Mouse (Mus musculus) thymus, adult 2 months (tissue): ENCODE data around the gene Fhad1. TPM values are rescaled to one million over a fixed set of nuclear protein-coding genes. Genes with fewer than 3 reads are reported as not detected.

ENCODE experiments used
- DNase-seq: peaks from one replicate; pipeline ENCODE4 v3.0.0; 2021
- H3K27ac ChIP-seq: fragments of 200-500 bp; 2 replicates; pipeline ENCODE4 v1.5.1; 2012; ENCODE audit warnings: low read length, control low read depth; ENCODE audit not compliant: control insufficient read depth, insufficient read depth
- H3K27me3 ChIP-seq: fragments of 200-500 bp; 2 replicates; pipeline ENCODE4 v1.6.1; 2012; ENCODE audit warnings: mild to moderate bottlenecking, low read length, moderate library complexity, mixed read lengths; ENCODE audit not compliant: control insufficient read depth, insufficient read depth
- H3K36me3 ChIP-seq: fragments of 200-500 bp; 2 replicates; pipeline ENCODE4 v1.6.1; 2012; ENCODE audit warnings: mild to moderate bottlenecking, low read length, moderate library complexity; ENCODE audit not compliant: control insufficient read depth, insufficient read depth
- H3K4me1 ChIP-seq: fragments of 200-500 bp; replicated peaks from 2 replicates; pipeline ENCODE4 v1.6.1; 2012; ENCODE audit warnings: low read length; ENCODE audit not compliant: control insufficient read depth, insufficient read depth
- H3K4me3 ChIP-seq: fragments of 200-500 bp; 2 replicates; pipeline ENCODE4 v1.5.1; 2012; ENCODE audit warnings: mild to moderate bottlenecking, low read length, control low read depth, moderate library complexity; ENCODE audit not compliant: control insufficient read depth, insufficient read depth
- CTCF ChIP-seq: fragments of 200-500 bp; IDR thresholded peaks from 2 replicates; pipeline ENCODE4 v1.5.1; 2012; ENCODE audit warnings: mild to moderate bottlenecking, control low read depth, low read length, moderate library complexity, borderline replicate concordance; ENCODE audit not compliant: control insufficient read depth, poor library complexity, insufficient read depth; ENCODE audit errors: extremely low read depth
- POLR2A ChIP-seq: fragments of 200-500 bp; IDR thresholded peaks from 2 replicates; pipeline ENCODE4 v1.6.1; 2012; ENCODE audit warnings: mild to moderate bottlenecking, low read length, control low read depth, moderate library complexity; ENCODE audit not compliant: control insufficient read depth, poor library complexity, insufficient read depth; ENCODE audit errors: extremely low read depth
- WGBS: fragments of 180-500 bp; shearing (Covaris S2); methylation state at CpG from one replicate; pipeline ENCODE4 v1.1.7; 2018; 5-methylcytosine and 5-hydroxymethylcytosine counted together
- polyA plus RNA-seq: library from polyadenylated mRNA; depleted of rRNA; stranded (reverse); fragments of >200 nt; gene quantifications from 2 replicates; pipeline ENCODE4 v1.2.3, GENCODE M21; 2012

Gene Fhad1
- polyA plus RNA-seq, 1 experiment, result 1.1 TPM

DNA sequence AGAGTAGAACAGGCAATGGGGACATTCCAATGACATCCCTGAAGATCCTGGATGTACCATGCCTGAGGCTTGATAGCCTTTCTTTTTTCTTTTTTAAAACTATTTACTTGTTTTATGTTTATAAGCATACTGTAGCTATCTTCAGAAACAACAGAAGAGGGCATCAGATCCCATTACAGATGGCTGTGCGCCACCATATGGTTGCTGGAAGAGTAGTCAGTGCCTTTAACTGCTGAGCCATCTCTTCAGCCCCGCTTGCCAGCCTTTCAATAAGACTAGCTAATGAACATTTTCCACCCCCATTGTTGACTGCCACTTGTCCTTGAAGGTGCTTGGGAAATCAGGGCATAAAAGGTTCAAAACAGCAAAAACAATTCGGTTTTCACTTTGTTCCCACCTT lies 31.2 kb downstream of the Fhad1 start:
- TF ChIP-seq POLR2A, result no peak
- no peak for TF ChIP-seq CTCF
- H3K4me3 ChIP-seq, result no peak overlapping the region
- no peaks in the 10 kb centered on the region for H3K27me3 ChIP-seq
- 63% methylated on average over 3 of the region's 3 CpGs for WGBS
- no peak for DNase-seq
- H3K36me3 ChIP-seq, result no peaks in the 10 kb centered on the region
- H3K27ac ChIP-seq, result no peak overlapping the region
- no peaks in the 10 kb centered on the region for H3K4me1 ChIP-seq

GRCm38 (mm10) chr4:141981475-141981874 lies 33.4 kb downstream of the Fhad1 start:
- TF ChIP-seq POLR2A (no peak), CTCF (no peak)
- 92% methylated on average over 3 of the region's 3 CpGs for WGBS

GRCm38 (mm10) chr4:141978582-141978981 lies 36.3 kb downstream of the Fhad1 start:
- no peaks in the 10 kb centered on the region for H3K36me3 ChIP-seq
- H3K27ac ChIP-seq, result no peak overlapping the region
- H3K4me1 ChIP-seq, result no peaks in the 10 kb centered on the region
- no peak for TF ChIP-seq POLR2A
- TF ChIP-seq CTCF, result no peak
- WGBS, result 83% methylated on average over 11 of the region's 11 CpGs
- H3K4me3 ChIP-seq, result no peak overlapping the region
- no peaks in the 10 kb centered on the region for H3K27me3 ChIP-seq
- DNase-seq, result no peak

More at GRCm38 (mm10) chr4:141981475-141981874, 33.4 kb downstream of the Fhad1 start:
- Histone ChIP-seq H3K4me3 (no peak overlapping the region), H3K36me3 (no peaks in the 10 kb centered on the region), H3K27me3 (no peaks in the 10 kb centered on the region), H3K27ac (no peak overlapping the region), H3K4me1 (no peaks in the 10 kb centered on the region)
- no peak for DNase-seq

DNA sequence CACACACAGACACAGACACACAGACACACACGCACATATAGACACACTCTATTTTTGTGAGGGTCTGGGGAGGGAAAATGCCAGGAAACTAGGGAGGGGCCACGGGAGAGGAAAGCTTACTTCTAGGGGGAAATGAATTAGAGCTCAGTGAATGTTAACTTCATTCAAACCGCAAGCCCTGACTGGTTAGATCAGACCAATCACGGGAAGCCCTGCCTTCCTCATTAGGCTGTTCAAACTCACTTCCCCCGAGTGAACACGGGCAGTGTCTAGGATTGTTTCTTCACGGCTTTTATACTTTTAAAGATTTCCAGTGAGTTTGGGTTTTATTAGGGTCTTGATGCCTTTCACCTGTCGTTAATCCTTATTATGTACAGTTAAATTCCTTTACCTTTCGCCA lies 37.5 kb downstream of the Fhad1 start:
- H3K27me3 ChIP-seq, result no peaks in the 10 kb centered on the region
- WGBS, result 15% methylated on average over 9 of the region's 9 CpGs
- DNase-seq, result no peak
- TF ChIP-seq POLR2A, result no peak
- no peak for TF ChIP-seq CTCF
- H3K36me3 ChIP-seq, result no peaks in the 10 kb centered on the region
- no peak overlapping the region for H3K4me3 ChIP-seq
- H3K4me1 ChIP-seq, result no peaks in the 10 kb centered on the region
- no peak overlapping the region for H3K27ac ChIP-seq

- Histone ChIP-seq H3K4me1 (no peaks in the 10 kb centered on the region), H3K36me3 (no peaks in the 10 kb centered on the region), H3K4me3 (no peak overlapping the region), H3K27ac (no peak overlapping the region), H3K27me3 (no peaks in the 10 kb centered on the region)
- WGBS, result 45% methylated on average over 4 of the region's 4 CpGs
- TF ChIP-seq POLR2A (no peak), CTCF (peak; percentile 56; the same call in 1 of the 2 replicates)
- DNase-seq, result peak; percentile 24
These were observed 38.7 kb downstream of the Fhad1 start for GRCm38 (mm10) chr4:141976163-141976562.

GRCm38 (mm10) chr4:141964575-141964974 lies 50.3 kb downstream of the Fhad1 start:
- H3K27ac ChIP-seq, result no peak overlapping the region
- 55% methylated on average over 6 of the region's 6 CpGs for WGBS
- H3K4me1 ChIP-seq, result no peaks in the 10 kb centered on the region
- H3K4me3 ChIP-seq, result no peak overlapping the region
- no peaks in the 10 kb centered on the region for H3K27me3 ChIP-seq
- no peak for TF ChIP-seq CTCF
- TF ChIP-seq POLR2A, result no peak
- no peak for DNase-seq
- no peaks in the 10 kb centered on the region for H3K36me3 ChIP-seq

GRCm38 (mm10) chr4:141963907-141964306 lies 51.0 kb downstream of the Fhad1 start:
- no peak for TF ChIP-seq CTCF
- no peak for TF ChIP-seq POLR2A
- Histone ChIP-seq H3K27ac (no peak overlapping the region), H3K36me3 (no peaks in the 10 kb centered on the region), H3K27me3 (no peaks in the 10 kb centered on the region), H3K4me3 (no peak overlapping the region), H3K4me1 (no peaks in the 10 kb centered on the region)
- no peak for DNase-seq
- WGBS, result 94% methylated on average over 3 of the region's 3 CpGs
